Mouse (Mus musculus) brain, embryonic 14.5 days (tissue): Measurements from ENCODE around the gene Tmem131.

Experiments used
- CTCF ChIP-seq: fragments of 200-500 bp; IDR thresholded peaks from 2 replicates; pipeline ENCODE4 v1.5.1; 2012; ENCODE audit warnings: inconsistent platforms, mild to moderate bottlenecking, moderate library complexity, borderline replicate concordance; ENCODE audit not compliant: insufficient read depth, insufficient read length; ENCODE audit errors: extremely low read depth
- POLR2A ChIP-seq: fragments of 200-500 bp; IDR thresholded peaks from 2 replicates; pipeline ENCODE4 v1.6.1; 2012; ENCODE audit warnings: mild to moderate bottlenecking, inconsistent platforms, borderline replicate concordance; ENCODE audit not compliant: poor library complexity, insufficient read depth, insufficient read length, severe bottlenecking; ENCODE audit errors: extremely low read depth

DNA sequence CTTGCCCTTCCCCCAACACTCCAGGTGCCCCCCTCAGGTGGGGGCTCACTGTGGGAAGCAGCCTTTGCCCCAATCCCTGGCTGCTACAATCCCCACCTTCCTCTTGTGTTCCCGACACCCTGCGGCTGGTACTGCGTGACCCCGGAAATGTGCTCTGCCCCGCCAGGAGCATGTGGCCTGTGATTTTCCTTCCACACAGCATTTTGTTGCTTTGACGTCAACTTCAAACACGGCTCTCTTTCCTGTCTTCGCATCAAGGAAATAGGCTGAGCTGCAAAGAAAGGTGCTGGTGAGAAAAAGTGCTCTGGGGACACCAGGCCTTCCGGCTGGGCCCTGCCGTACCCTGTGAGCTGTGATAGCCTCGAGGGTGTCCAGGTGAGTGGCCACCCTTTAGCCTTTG lies 181.9 kb downstream of the Tmem131 start, which contains the start of gene Zap70:
- no peak for TF ChIP-seq CTCF
- no peak for TF ChIP-seq POLR2A
